Mouse (Mus musculus) stomach, postnatal 0 days (tissue): Measurements from ENCODE around the gene Patj. TPM values are rescaled to one million over a fixed set of nuclear protein-coding genes. Genes with fewer than 3 reads are reported as not detected.

Experiments used
- ATAC-seq: fragments of 200-750 bp; cut with Nextera tagmentation; 2 replicates; pipeline ENCODE4 v1.8.0; 2017; ENCODE audit not compliant: low FRiP score, low TSS enrichment
- DNase-seq: peaks from one replicate; pipeline ENCODE4 v3.0.0-alpha.2; 2016; ENCODE audit warnings: low spot score
- H3K27ac ChIP-seq: fragments of 300-500 bp; sonication (generic); replicated peaks from 2 replicates; pipeline ENCODE4 v1.5.1; 2014; ENCODE audit warnings: mild to moderate bottlenecking, control low read depth
- H3K27me3 ChIP-seq: fragments of 300-500 bp; sonication (generic); 2 replicates; pipeline ENCODE4 v1.6.1; 2014; ENCODE audit warnings: low read length; ENCODE audit not compliant: control insufficient read depth, insufficient read depth
- H3K36me3 ChIP-seq: fragments of 300-500 bp; sonication (generic); 2 replicates; pipeline ENCODE4 v1.6.1; 2014; ENCODE audit warnings: low read length, mixed read lengths; ENCODE audit not compliant: control insufficient read depth, insufficient read depth
- H3K4me1 ChIP-seq: fragments of 300-500 bp; sonication (generic); replicated peaks from 2 replicates; pipeline ENCODE4 v1.6.1; 2014; ENCODE audit warnings: antibody characterized with exemption; ENCODE audit not compliant: control insufficient read depth, insufficient read depth
- H3K4me2 ChIP-seq: fragments of 300-500 bp; sonication (generic); replicated peaks from 2 replicates; pipeline ENCODE4 v1.6.1; 2014; ENCODE audit warnings: low read depth, mild to moderate bottlenecking, control low read depth, moderate library complexity
- H3K4me3 ChIP-seq: fragments of 300-500 bp; sonication (generic); 2 replicates; pipeline ENCODE4 v1.5.1; 2014; ENCODE audit warnings: low read depth, low read length, control low read depth
- H3K9ac ChIP-seq: fragments of 300-500 bp; sonication (generic); 2 replicates; pipeline ENCODE4 v1.6.1; 2014; ENCODE audit warnings: mild to moderate bottlenecking, low read length, control low read depth, mixed read lengths
- H3K9me3 ChIP-seq: fragments of 300-500 bp; sonication (generic); 2 replicates; pipeline ENCODE4 v1.6.1; 2016; ENCODE audit warnings: low read length; ENCODE audit not compliant: control insufficient read depth
- CTCF ChIP-seq: IDR thresholded peaks from 2 replicates; pipeline ENCODE4 v1.5.1; 2016; ENCODE audit warnings: antibody characterized with exemption, low read depth, mild to moderate bottlenecking, moderate library complexity
- EP300 ChIP-seq: optimal IDR thresholded peaks from 2 replicates; pipeline ENCODE3; 2016; ENCODE audit warnings: antibody characterized with exemption
- WGBS: fragments of 180-500 bp; shearing (Covaris S2); extraction: QIAGEN DNeasy Blood & Tissue Kit; methylation state at CpG from one replicate; pipeline ENCODE4 v1.1.7; 2014; 5-methylcytosine and 5-hydroxymethylcytosine counted together
- polyA plus RNA-seq: library from polyadenylated mRNA; unstranded; fragments of >200 nt; fragmentation: Nextera tagmentation; extraction: Ambion mirVana; gene quantifications from 2 replicates; pipeline ENCODE4 v1.2.1, GENCODE M21; 2015

The Patj gene
- polyA plus RNA-seq, 1 experiment from 2014 or later, result 6.2 TPM

GRCm38 (mm10) chr4:98577275-98577674, 181.7 kb downstream of the Patj start:
- Histone ChIP-seq H3K36me3 (no peaks in the 10 kb centered on the region), H3K9ac (no peak overlapping the region), H3K9me3 (no peaks in the 10 kb centered on the region), H3K27ac (no peak overlapping the region), H3K4me2 (no peak overlapping the region), H3K4me3 (no peak overlapping the region), H3K4me1 (no peaks in the 10 kb centered on the region), H3K27me3 (no peaks in the 10 kb centered on the region)
- no peak for DNase-seq
- ATAC-seq, result no peak
- TF ChIP-seq CTCF, result no peak
- no peak for TF ChIP-seq EP300

DNA sequence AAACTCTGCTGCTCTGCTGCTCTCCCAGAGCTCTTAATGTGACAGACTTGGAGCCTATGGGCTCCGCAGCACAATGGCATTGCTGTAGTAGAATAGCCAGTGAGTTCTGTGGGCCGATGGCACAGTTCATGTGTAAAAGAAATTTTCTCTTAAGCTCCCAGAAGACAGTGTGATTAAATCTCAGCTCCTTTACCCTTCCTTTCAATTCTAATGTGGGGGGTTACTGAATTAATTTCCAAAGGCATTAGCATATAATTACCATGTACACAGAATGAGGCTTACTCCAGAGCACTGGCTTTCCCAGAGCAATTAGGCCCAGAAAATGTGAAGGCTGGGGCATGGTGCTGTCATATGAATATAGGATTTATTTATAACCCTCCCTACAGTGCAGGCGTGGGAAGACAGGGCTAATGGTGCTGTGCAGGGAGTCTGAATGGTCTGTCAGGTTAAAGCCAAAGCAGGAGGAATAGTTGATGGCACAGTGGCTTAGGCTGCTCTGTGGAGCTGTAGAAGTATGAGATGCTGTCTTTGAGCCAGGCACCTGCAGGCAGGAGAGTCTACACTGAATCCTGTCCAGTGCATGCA, 182.5 kb downstream of the Patj start:
- no peak overlapping the region for H3K27ac ChIP-seq
- WGBS, result 72% methylated on average over 3 of the region's 3 CpGs
- H3K4me3 ChIP-seq, result no peak overlapping the region
- no peaks in the 10 kb centered on the region for H3K9me3 ChIP-seq
- H3K9ac ChIP-seq, result no peak overlapping the region
- no peak overlapping the region for H3K4me2 ChIP-seq
- H3K27me3 ChIP-seq, result no peaks in the 10 kb centered on the region
- no peak for DNase-seq
- TF ChIP-seq CTCF (no peak), EP300 (no peak)
- no peak for ATAC-seq
- no peaks in the 10 kb centered on the region for H3K4me1 ChIP-seq
- no peaks in the 10 kb centered on the region for H3K36me3 ChIP-seq

DNA sequence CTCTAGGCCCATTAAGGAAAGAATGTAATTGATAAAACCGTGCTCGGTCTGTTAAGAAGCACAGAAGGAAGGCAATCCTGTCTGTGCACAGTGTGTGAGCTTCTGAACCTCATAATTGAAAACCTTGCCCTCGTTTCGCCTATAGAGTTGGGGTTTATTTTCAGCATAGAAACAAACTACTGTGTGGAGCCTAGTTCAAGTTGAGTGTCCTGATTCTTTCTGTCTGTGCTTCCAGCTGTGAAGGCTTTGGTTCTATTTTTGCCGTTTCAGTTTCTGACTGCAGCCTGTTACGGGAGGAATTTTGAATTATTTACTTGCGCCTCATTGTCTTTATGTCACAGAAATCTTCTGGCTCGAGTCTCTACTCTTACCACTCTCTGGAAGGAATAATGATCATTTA, 185.9 kb downstream of the Patj start:
- no peak overlapping the region for H3K4me3 ChIP-seq
- H3K4me1 ChIP-seq, result no peaks in the 10 kb centered on the region
- no peaks in the 10 kb centered on the region for H3K27me3 ChIP-seq
- H3K9ac ChIP-seq, result no peak overlapping the region
- 75% methylated on average over 8 of the region's 8 CpGs for WGBS
- H3K27ac ChIP-seq, result no peak overlapping the region
- H3K4me2 ChIP-seq, result no peak overlapping the region
- ATAC-seq (no peak), DNase-seq (no peak)
- no peaks in the 10 kb centered on the region for H3K36me3 ChIP-seq
- no peaks in the 10 kb centered on the region for H3K9me3 ChIP-seq
- TF ChIP-seq EP300 (no peak), CTCF (no peak)

GRCm38 (mm10) chr4:98584023-98584422, 188.4 kb downstream of the Patj start:
- ATAC-seq (no peak), DNase-seq (no peak)
- H3K27ac ChIP-seq, result no peak overlapping the region
- H3K4me3 ChIP-seq, result no peak overlapping the region
- H3K9ac ChIP-seq, result no peak overlapping the region
- H3K27me3 ChIP-seq, result no peaks in the 10 kb centered on the region
- H3K4me2 ChIP-seq, result no peak overlapping the region
- 80% methylated on average over 5 of the region's 5 CpGs for WGBS
- no peaks in the 10 kb centered on the region for H3K36me3 ChIP-seq
- H3K4me1 ChIP-seq, result no peaks in the 10 kb centered on the region
- H3K9me3 ChIP-seq, result no peaks in the 10 kb centered on the region
- TF ChIP-seq CTCF (no peak), EP300 (no peak)

DNA sequence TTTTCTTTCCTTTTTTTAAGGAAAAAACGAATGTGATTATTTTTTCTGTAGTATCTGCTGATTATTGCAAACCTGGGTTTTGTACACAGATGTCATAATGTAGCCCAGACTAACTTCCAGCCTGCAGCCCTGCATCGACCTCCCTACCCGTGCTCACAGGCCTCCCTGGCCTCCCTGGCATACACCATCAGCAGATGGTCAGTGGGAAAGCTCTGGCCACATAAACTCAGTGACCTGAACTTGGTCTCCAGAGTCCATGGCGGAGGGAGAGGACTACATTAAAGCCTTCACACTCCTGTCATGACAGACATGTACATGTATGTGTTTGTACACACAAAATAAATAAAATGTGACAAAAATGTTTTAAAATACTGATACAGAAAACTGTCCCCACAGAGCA, 190.7 kb downstream of the Patj start:
- DNase-seq, result no peak
- 69% methylated on average over 4 of the region's 4 CpGs for WGBS
- no peak overlapping the region for H3K4me2 ChIP-seq
- no peak overlapping the region for H3K27ac ChIP-seq
- no peaks in the 10 kb centered on the region for H3K27me3 ChIP-seq
- H3K36me3 ChIP-seq, result no peaks in the 10 kb centered on the region
- no peaks in the 10 kb centered on the region for H3K9me3 ChIP-seq
- H3K4me1 ChIP-seq, result no peaks in the 10 kb centered on the region
- H3K9ac ChIP-seq, result no peak overlapping the region
- no peak for TF ChIP-seq EP300
- TF ChIP-seq CTCF, result no peak
- no peak for ATAC-seq
- H3K4me3 ChIP-seq, result no peak overlapping the region

DNA sequence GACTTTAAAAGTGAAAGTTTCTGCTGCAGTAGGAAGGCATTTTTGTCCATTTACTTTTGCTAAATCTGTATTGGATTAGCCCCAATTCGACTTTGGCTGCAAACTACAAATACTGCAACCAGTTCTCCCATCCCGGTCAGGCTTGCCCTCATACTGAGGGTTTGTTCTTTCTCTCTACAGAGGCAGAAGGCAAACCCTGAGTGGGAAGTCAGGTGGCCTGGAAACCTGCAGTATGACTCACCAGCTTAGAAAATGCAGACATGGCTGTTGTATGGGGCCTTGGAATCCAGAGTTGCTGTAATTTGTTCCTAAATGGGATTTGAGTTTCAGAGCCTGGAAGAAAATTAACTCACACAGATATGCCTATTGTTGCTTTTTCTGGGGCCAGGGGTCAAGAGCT, 192.1 kb downstream of the Patj start:
- no peak overlapping the region for H3K9ac ChIP-seq
- WGBS, result 36% methylated on average over 2 of the region's 2 CpGs
- DNase-seq, result no peak
- H3K27me3 ChIP-seq, result no peaks in the 10 kb centered on the region
- H3K4me3 ChIP-seq, result no peak overlapping the region
- TF ChIP-seq EP300 (no peak), CTCF (no peak)
- no peaks in the 10 kb centered on the region for H3K4me1 ChIP-seq
- H3K27ac ChIP-seq, result no peak overlapping the region
- no peak for ATAC-seq
- H3K4me2 ChIP-seq, result no peak overlapping the region
- H3K9me3 ChIP-seq, result no peaks in the 10 kb centered on the region
- no peaks in the 10 kb centered on the region for H3K36me3 ChIP-seq
